Mouse (Mus musculus) olfactory bulb, adult 2 months (tissue): Measurements from ENCODE around the gene Tsga10ip. TPM values are rescaled to one million over a fixed set of nuclear protein-coding genes. Genes with fewer than 3 reads are reported as not detected.

Experiments used
- H3K27ac ChIP-seq: fragments of 200-500 bp; 2 replicates; pipeline ENCODE4 v1.5.1; 2012; ENCODE audit warnings: low read depth, low read length; ENCODE audit not compliant: insufficient read depth
- H3K4me1 ChIP-seq: fragments of 200-500 bp; 2 replicates; pipeline ENCODE4 v1.6.1; 2012; ENCODE audit warnings: low read length; ENCODE audit not compliant: control insufficient read depth, insufficient read depth
- H3K4me3 ChIP-seq: fragments of 200-500 bp; 2 replicates; pipeline ENCODE4 v1.5.1; 2012; ENCODE audit warnings: mild to moderate bottlenecking, low read depth, low read length, moderate library complexity; ENCODE audit not compliant: insufficient read depth
- CTCF ChIP-seq: fragments of 200-500 bp; IDR thresholded peaks from 2 replicates; pipeline ENCODE4 v1.5.1; 2012; ENCODE audit warnings: low read depth, mild to moderate bottlenecking, low read length, moderate library complexity; ENCODE audit not compliant: insufficient read depth
- POLR2A ChIP-seq: fragments of 200-500 bp; IDR thresholded peaks from 2 replicates; pipeline ENCODE4 v1.6.1; 2012; ENCODE audit warnings: mild to moderate bottlenecking, low read depth, low read length, moderate library complexity; ENCODE audit not compliant: insufficient read depth
- WGBS: fragments of 180-500 bp; shearing (Covaris S2); methylation state at CpG from one replicate; pipeline ENCODE4 v1.1.7; 2018; 5-methylcytosine and 5-hydroxymethylcytosine counted together
- polyA plus RNA-seq: library from polyadenylated mRNA; stranded (reverse); fragments of >200 nt; gene quantifications from 2 replicates; pipeline ENCODE4 v1.2.4, GENCODE M21; 2012; ENCODE audit warnings: low replicate concordance; ENCODE audit not compliant: missing spikeins, insufficient read depth, insufficient read length

Tsga10ip gene
- polyA plus RNA-seq, 1 experiment = not detected

DNA sequence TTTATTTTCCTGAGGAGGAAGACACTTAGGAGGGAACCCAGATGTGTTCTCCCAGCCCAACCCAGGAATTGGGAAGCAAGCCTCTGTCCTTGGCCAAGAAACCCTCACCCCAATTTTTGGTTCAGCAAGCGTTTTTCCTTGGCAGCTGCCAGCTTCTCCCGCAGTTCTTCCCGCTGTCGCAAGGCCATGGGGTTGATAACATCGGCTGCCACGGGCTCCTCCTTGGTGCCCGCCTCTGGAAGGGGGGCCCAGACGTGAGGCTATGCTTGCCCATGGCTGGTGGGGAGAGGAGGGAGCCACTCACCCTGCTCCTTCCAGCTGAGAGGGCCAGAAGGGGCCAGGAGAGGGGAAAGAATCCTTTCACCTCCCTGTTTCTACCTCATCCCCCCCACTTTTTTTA lies 17.6 kb downstream of the Tsga10ip start:
- WGBS = 78% methylated on average over 8 of the region's 8 CpGs
- peaks cover 11% of the 10 kb centered on the region for H3K4me1 ChIP-seq
- no peak overlapping the region for H3K4me3 ChIP-seq
- TF ChIP-seq POLR2A (no peak), CTCF (no peak)
- no peak overlapping the region for H3K27ac ChIP-seq

DNA sequence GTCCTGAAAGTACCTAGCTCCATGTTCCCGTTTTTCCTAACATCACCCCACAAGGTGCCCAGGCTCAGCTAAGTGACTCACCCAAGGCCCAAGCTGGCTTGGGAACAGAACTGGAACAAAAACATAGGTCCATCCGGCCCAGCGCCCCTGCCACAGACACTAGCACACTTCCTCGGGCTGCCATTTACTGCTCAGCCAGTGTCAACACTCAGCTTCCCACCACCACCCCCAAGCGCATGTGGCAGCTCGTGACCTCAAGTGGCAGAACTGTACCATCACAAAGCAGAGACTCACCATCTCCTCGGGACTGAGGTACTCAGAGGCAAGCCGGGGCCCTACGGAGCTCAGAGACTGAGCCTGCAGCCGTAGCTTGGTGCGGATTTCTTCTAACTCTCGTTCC lies 19.0 kb downstream of the Tsga10ip start:
- WGBS = 92% methylated on average over 12 of the region's 12 CpGs
- Histone ChIP-seq H3K27ac (no peak overlapping the region), H3K4me3 (no peak overlapping the region), H3K4me1 (peaks cover 5% of the 10 kb centered on the region; the same call in 1 of the 2 replicates)
- TF ChIP-seq CTCF (no peak), POLR2A (no peak)

DNA sequence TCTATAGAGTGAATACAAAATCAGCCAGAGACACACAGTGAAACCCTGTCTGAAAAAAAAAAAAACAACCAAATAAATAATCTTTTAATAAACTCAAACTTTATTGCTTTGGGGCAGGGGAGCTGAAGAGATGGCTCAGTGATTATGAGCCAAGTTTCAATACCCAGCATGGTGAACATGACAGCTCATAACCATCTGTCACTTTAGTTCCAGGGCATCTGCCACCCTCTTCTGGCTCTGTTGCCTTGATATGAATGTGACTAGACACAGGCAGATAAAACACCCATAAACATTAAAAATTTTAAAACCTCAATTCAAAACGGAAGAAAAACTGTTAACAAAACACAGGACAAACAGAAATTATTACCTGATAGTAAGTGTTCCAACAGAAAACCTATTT lies 24.9 kb downstream of the Tsga10ip start:
- WGBS = 93% methylated on average over 1 of the region's 1 CpGs

DNA sequence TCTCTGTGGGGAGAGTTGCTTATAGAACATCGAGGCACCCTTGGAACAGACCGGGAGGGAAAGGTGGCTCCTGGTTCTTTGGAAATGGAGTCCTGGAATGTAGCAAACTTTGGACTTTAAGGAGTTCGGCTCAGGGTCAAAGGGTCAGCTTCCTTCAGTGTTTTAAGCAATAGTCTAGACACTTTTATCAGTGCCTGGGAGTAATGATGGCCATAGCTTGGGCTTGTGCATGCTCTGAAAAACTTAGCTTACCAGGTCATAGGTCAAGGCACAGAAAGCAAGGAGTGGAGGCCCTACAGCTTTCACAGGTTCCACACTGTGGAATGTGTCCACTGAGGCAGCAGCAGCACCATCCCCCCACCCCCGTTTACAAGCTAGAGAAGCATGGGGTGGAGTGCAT lies 27.6 kb downstream of the Tsga10ip start:
- Histone ChIP-seq H3K27ac (no peak overlapping the region), H3K4me3 (no peak overlapping the region), H3K4me1 (no peaks in the 10 kb centered on the region)
- 88% methylated on average over 4 of the region's 4 CpGs for WGBS
- TF ChIP-seq CTCF = no peak
- TF ChIP-seq POLR2A = no peak

More for the DNA sequence above, 24.9 kb downstream of the Tsga10ip start:
- Histone ChIP-seq H3K4me1 (no peaks in the 10 kb centered on the region), H3K27ac (no peak overlapping the region), H3K4me3 (no peak overlapping the region)
- no peak for TF ChIP-seq CTCF
- no peak for TF ChIP-seq POLR2A

DNA sequence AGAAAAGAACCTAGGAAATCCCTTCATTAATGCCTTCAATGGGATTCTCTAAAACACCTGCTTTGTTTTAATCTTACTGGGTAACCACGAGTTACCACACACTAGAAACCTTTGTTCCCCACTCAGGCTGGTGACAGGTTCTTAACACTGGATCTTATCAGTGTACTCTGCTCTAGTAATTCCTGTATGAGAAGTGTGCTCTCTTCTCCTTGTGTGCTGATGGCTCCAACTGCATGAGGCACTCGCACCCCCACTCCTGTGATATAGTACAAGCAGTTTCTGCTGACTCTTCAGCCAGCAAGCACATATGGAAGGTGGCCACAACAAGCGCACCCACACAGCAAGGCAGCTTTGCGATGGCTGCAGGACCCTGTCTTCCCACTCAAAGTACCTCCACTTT lies 28.1 kb downstream of the Tsga10ip start:
- H3K4me3 ChIP-seq = no peak overlapping the region
- WGBS = 70% methylated on average over 4 of the region's 4 CpGs
- H3K27ac ChIP-seq = no peak overlapping the region
- no peaks in the 10 kb centered on the region for H3K4me1 ChIP-seq
- TF ChIP-seq POLR2A (no peak), CTCF (no peak)

DNA sequence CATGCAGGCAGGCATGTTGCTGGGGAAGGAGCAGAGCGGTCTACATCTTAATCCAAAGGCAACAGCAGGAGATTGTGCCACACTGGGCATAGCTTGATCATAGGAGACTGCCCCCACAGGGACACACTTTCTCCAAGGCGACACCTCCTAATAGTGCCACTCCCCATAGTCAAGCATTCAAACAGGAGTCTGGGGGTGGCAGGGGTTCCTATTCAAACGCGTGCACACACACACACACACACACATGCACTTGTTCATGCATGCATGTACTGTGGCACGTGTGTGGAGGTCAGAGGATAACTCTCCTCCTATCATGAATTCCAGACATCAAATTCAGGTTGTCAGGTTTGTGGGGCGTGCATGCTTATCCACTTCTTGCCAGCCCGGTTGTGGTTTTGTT lies 29.6 kb downstream of the Tsga10ip start:
- no peak for TF ChIP-seq CTCF
- 94% methylated on average over 7 of the region's 7 CpGs for WGBS

DNA sequence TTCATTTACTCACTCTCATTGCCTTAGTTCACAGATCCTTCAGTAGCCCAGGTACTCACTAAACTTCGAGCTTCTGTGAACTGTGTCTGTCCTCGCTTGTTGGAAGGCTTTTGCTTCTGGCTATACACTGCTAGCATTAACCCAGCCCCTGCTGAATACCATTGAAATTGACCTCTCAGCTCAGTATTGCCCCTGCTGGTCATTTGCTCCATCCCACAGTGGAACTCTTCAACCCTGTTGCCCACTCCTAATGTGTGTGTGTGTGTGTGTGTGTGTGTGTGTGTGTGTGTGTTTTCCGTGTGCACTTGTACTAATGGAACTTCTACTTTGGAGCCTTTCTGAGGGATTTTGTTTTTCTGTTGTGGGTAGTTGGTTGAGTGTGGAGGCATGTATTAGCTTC lies 31.4 kb downstream of the Tsga10ip start:
- WGBS = 81% methylated on average over 3 of the region's 3 CpGs
- H3K4me1 ChIP-seq = peaks cover 9% of the 10 kb centered on the region
- no peak for TF ChIP-seq CTCF
- no peak for TF ChIP-seq POLR2A
- no peak overlapping the region for H3K27ac ChIP-seq
- H3K4me3 ChIP-seq = no peak overlapping the region

More for the DNA sequence above, 29.6 kb downstream of the Tsga10ip start:
- peaks cover 6% of the 10 kb centered on the region for H3K4me1 ChIP-seq
- no peak overlapping the region for H3K4me3 ChIP-seq
- H3K27ac ChIP-seq = no peak overlapping the region

DNA sequence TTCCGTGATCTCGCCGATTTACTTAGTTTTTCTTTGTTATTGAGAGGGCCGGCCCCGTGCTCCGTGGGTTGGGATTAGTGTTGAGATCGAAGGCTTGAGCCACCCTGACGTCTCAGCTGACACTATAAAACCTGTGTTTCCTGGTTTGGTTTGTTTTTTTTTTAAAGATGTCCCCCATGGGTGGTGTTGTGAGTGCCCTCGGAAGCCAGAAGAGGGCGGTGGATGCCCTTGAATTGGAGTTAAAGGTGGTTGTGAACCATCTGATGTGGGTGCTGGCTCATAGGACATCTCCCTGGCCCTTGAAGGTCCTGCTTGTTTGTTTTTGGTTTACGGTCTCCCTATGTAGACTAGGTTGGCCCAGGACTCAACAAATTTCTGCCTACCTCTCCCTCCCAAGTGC lies 34.9 kb downstream of the Tsga10ip start:
- Histone ChIP-seq H3K27ac (no peak overlapping the region), H3K4me3 (peak overlapping the region; percentile 98), H3K4me1 (peaks cover 15% of the 10 kb centered on the region)
- 9% methylated on average over 11 of the region's 11 CpGs for WGBS
- TF ChIP-seq POLR2A (no peak), CTCF (no peak)

DNA sequence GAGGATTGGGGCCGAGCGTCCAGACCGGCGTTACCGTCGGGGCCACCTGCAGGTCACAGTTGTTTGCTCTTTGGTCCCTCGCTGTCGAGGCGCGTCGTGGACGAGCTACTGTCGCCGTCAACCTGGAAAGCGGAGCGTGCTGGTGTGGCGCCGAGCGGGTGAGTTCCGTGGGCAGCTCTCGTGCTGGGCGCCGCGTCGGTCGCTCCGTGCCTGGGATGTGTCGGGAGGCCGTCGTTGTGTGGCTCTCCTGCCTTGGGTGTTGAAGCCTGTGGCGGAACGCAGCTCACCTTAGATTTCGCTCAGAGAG lies 35.3 kb downstream of the Tsga10ip start, which contains the start of gene Banf1:
TSS of gene Banf1 (minus strand) at position 116 of the 307 bp plus-strand sequence.
- Histone ChIP-seq H3K4me3 (peak within 1 kb of the TSS; percentile 98), H3K4me1 (peaks cover 15% of the 10 kb centered on the region), H3K27ac (peak within 1 kb of the TSS; percentile 89)
- under 1% methylated on average over 33 of the region's 33 CpGs for WGBS
- no peak for TF ChIP-seq POLR2A
- TF ChIP-seq CTCF = no peak

DNA sequence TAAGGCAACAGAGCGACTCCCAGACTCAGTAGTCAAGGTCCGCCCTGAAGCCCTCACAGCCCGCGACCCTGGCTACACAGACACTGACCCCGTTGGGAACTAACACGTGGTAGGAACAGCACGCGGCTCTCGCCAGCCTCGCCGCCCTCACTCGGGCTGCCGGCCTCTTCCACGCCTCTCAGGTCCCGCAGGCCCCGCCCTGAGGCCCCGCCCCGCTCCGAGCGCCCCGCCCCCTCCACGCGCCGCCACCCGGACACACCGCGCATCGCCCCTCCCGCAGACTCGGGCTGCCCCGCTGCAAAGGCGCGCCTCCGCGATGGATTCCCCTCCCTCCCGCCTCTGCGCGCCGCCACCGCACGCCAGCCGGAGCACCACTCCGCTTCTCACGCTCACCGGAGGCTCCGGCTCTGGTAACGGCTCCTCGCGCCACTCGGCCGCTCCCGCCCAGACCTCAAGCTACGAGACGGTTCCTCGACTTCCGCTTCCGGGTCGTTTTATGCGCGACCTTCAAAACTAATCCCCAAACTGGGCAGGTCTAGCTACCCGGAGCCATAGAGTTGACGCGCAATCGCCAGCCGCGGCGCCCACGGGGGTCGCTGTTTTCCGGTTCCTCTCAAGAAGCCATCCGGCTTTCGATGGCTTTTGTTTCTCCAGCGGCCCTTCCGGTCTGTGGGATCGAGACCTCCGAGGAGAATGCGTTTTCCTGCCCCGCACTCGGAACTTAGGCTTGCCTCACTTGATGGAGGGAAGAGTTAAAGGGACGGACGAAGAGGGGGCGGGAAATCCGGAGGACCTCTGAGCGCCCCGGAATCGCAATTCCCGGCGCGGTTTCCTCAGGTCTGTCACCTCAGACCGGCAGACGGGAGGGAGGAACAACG lies 35.9 kb downstream of the Tsga10ip start, which contains the start of gene Eif1ad:
TSS of gene Eif1ad (plus strand) at position 567 of the 878 bp plus-strand sequence.
- peak; percentile 52; the same call in 1 of the 2 replicates for TF ChIP-seq CTCF
- TF ChIP-seq POLR2A = peak; percentile 66
- Histone ChIP-seq H3K27ac (peak within 1 kb of the TSS; percentile 89), H3K4me1 (peaks cover 15% of the 10 kb centered on the region), H3K4me3 (peak within 1 kb of the TSS; percentile 98)
- under 1% methylated on average over 88 of the region's 92 CpGs for WGBS
